Mouse (Mus musculus): Measurements from ENCODE around the gene Rbpj. TPM values are rescaled to one million over a fixed set of nuclear protein-coding genes. Genes with fewer than 3 reads are reported as not detected.
"Not testable (repeated sequence)": the region's sequence is repeated elsewhere in the genome, so short reads cannot be mapped to it uniquely, and the experiment has no call there.

Gene Rbpj
- polyA plus RNA-seq, 1 experiment from 2014 or later: 48.7 TPM

DNA sequence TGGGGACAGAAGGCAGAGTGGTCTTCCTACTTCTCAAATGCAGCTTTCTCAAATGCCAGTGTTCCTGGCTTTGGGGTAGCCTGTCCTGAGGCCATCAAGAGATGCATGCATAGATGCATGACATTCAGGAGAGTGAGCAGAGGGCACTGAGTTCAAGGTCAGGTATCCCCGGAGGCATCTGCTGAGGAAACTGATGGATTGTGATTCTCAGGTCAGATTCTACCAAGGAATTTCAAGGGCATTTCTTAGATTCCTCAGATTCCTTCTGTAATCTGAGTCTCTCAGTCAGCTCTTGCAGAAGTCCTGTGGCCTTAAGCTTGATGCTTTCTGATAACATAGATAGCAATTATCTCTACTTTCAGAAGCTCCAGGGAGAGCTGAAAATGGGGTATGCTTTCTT is 76.1 kb downstream of the Rbpj start:
- H3K36me3 ChIP-seq (ENCODE audit: poor library complexity, severe bottlenecking): no peaks in the 10 kb centered on the region
- 84% methylated on average over 1 of the region's 1 CpGs for WGBS
- no peak overlapping the region for H3K4me3 ChIP-seq
- H3K27me3 ChIP-seq: no peaks in the 10 kb centered on the region
- H3K4me2 ChIP-seq: no peak overlapping the region
- H3K4me1 ChIP-seq: 0 out of 2 replicates have a peak, but pooled peaks cover 4% of the 10 kb centered on the region
- no peak overlapping the region for H3K27ac ChIP-seq
- no peaks in the 10 kb centered on the region for H3K9me3 ChIP-seq (replicated peaks)
- H3K9ac ChIP-seq: no peak overlapping the region
- no peak for ATAC-seq

DNA sequence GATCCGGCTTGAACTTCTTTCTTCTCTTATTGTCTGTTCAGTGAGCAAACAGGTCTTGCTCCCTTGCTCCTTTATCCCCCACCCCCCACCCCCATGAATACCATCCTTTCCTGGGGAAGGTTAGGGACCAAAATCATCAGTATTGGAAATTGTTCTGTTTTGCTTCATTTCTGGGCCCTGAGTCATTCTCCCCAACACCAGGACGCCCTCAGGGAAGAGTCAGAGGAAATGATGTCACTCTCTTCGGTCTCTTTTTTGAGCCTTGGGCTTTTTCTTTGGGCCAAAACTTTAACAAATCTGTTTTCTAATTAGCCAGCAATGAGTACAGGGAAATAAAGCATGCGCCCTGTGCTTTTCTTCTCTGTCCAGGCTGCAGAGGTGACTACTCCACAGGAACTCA is 77.4 kb downstream of the Rbpj start:
- ATAC-seq: no peak
- WGBS: 62% methylated on average over 4 of the region's 4 CpGs
- Histone ChIP-seq H3K4me2 (no peak overlapping the region), H3K4me1 (0 out of 2 replicates have a peak, but pooled peaks cover 4% of the 10 kb centered on the region), H3K9me3 (replicated peaks) (no peaks in the 10 kb centered on the region), H3K27me3 (no peaks in the 10 kb centered on the region), H3K4me3 (no peak overlapping the region), H3K36me3 (ENCODE audit: poor library complexity, severe bottlenecking) (no peaks in the 10 kb centered on the region), H3K9ac (no peak overlapping the region), H3K27ac (no peak overlapping the region)

DNA sequence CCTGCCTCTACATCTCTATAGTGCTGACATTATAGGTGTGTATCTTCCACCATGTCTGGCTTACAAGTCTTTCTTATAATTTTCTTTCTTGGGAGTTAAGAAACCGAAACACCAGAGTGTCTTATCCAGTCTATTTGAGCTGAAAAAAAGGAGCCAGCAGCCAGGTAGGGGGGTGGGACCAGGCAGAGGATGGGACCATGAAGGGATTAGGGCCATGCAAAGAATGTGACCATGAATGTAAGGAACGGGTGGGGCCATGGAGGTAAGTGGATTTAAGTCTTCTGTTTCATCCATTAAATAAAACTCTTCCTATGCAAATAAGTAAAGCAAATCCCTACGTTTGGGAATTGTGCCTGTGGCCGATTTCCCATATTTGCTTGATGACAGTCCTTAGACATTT is 78.0 kb downstream of the Rbpj start:
- Histone ChIP-seq H3K9ac (no peak overlapping the region), H3K4me2 (no peak overlapping the region), H3K4me1 (0 out of 2 replicates have a peak, but pooled peaks cover 4% of the 10 kb centered on the region), H3K9me3 (replicated peaks) (no peaks in the 10 kb centered on the region), H3K27me3 (no peaks in the 10 kb centered on the region), H3K36me3 (ENCODE audit: poor library complexity, severe bottlenecking) (no peaks in the 10 kb centered on the region), H3K27ac (no peak overlapping the region), H3K4me3 (no peak overlapping the region)
- no peak for ATAC-seq
- WGBS: 86% methylated on average over 4 of the region's 4 CpGs

DNA sequence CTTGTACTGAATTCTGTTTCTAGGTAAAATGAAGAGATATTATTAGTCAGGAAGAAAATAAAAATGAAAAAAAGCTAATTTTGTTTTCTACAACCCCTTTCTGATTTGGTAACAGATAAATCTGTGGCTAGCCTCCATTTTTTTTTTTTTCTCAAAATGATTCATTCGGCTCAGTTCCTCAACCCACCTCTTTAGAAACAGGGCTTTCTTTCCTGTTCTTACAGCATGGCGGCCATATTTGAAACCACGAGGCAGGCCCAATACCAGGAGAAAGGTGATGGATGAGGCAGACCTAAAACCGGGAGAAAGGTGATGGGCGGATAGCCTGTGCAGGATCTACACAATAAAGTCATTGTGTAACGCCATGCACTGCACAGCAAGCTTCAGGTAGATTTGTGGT is 80.5 kb downstream of the Rbpj start:
- H3K9me3 ChIP-seq (replicated peaks): no peaks in the 10 kb centered on the region
- 87% methylated on average over 6 of the region's 6 CpGs for WGBS
- no peaks in the 10 kb centered on the region for H3K27me3 ChIP-seq
- H3K4me3 ChIP-seq: no peak overlapping the region
- no peaks in the 10 kb centered on the region for H3K36me3 ChIP-seq (ENCODE audit: poor library complexity, severe bottlenecking)
- no peak for ATAC-seq
- H3K9ac ChIP-seq: no peak overlapping the region
- no peak overlapping the region for H3K4me2 ChIP-seq
- no peak overlapping the region for H3K27ac ChIP-seq
- H3K4me1 ChIP-seq: 0 out of 2 replicates have a peak, but pooled peaks cover 4% of the 10 kb centered on the region

GRCm38 (mm10) chr5:53546979-53547472 is 81.1 kb downstream of the Rbpj start:
- Histone ChIP-seq H3K9me3 (replicated peaks) (no peaks in the 10 kb centered on the region), H3K36me3 (ENCODE audit: poor library complexity, severe bottlenecking) (no peaks in the 10 kb centered on the region), H3K4me2 (no peak overlapping the region), H3K4me3 (no peak overlapping the region), H3K27ac (no peak overlapping the region), H3K27me3 (no peaks in the 10 kb centered on the region), H3K4me1 (0 out of 2 replicates have a peak, but pooled peaks cover 4% of the 10 kb centered on the region), H3K9ac (no peak overlapping the region)
- 61% methylated on average over 9 of the region's 9 CpGs for WGBS
- ATAC-seq: no peak

DNA sequence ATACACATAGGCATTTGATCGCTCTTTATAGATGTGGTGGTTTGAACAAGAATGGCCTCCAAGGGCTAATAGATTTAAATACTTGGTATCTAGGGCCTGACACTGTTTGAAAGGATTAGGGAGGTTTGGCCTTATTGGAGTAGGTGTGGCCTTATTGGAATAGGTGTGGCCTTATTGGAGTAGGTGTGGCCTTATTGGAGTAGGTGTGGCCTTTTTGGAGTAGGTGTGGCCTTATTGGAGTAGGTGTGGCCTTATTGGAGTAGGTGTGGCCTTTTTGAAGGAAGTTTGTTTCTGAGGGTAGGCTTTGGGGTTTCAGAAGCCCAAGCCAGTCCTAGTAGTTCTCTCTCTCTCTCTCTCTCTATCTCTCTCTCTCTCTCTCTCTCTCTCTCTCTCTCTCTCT is 84.4 kb downstream of the Rbpj start:
- H3K9ac ChIP-seq; H3K4me2 ChIP-seq; H3K36me3 ChIP-seq (ENCODE audit: poor library complexity, severe bottlenecking); H3K27me3 ChIP-seq; H3K4me1 ChIP-seq; ATAC-seq; H3K27ac ChIP-seq; H3K9me3 ChIP-seq (replicated peaks); H3K4me3 ChIP-seq: not testable (repeated sequence)
- 100% methylated on average over 1 of the region's 1 CpGs for WGBS

DNA sequence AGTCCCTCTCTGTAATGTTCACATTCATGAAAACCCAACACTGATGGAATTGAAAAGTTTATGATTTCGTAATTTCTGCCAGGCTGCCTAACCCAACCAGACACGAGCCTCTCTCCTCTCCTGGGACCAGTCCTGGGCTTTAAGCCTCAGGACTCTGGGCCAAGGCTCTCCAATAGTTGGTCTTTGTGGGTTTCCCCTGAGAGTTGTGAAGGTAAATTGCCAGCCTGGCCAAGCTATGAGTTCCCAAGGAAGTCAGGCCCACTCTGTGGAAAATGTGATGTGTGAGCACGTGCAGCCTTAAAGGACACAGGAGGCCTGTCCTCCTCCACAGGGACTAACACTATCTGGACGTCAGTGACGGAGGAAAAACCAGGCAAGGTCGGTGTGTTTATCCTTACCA is 85.4 kb downstream of the Rbpj start:
- no peaks in the 10 kb centered on the region for H3K36me3 ChIP-seq (ENCODE audit: poor library complexity, severe bottlenecking)
- no peak for ATAC-seq
- H3K9me3 ChIP-seq (replicated peaks): no peaks in the 10 kb centered on the region
- no peaks in the 10 kb centered on the region for H3K4me1 ChIP-seq
- H3K27ac ChIP-seq: no peak overlapping the region
- no peak overlapping the region for H3K4me3 ChIP-seq
- H3K4me2 ChIP-seq: no peak overlapping the region
- no peaks in the 10 kb centered on the region for H3K27me3 ChIP-seq
- 79% methylated on average over 6 of the region's 6 CpGs for WGBS
- no peak overlapping the region for H3K9ac ChIP-seq

DNA sequence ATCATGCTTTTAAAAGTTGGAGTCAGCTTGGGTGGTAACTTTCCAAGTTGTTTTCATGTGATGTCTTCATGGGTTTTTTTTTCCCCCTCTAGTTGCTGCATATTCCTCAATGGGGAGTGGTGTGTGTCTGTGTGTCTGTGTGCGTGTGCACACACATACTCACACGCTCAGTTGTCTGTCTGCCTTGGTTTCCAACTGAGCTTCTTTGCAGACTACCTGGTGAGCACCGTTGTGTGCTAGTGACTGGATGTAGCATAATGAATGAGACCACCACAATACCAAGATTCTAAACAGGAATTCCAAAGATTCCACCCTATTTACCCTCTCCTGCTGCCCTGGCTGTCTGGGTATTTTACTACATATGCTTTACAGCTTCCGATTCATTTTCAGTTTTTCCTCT is 86.0 kb downstream of the Rbpj start:
- Histone ChIP-seq H3K4me2 (no peak overlapping the region), H3K27me3 (no peaks in the 10 kb centered on the region), H3K4me1 (no peaks in the 10 kb centered on the region), H3K36me3 (ENCODE audit: poor library complexity, severe bottlenecking) (no peaks in the 10 kb centered on the region), H3K9ac (no peak overlapping the region), H3K9me3 (replicated peaks) (no peaks in the 10 kb centered on the region), H3K27ac (no peak overlapping the region), H3K4me3 (no peak overlapping the region)
- no peak for ATAC-seq
- 39% methylated on average over 4 of the region's 4 CpGs for WGBS

- H3K27ac ChIP-seq: no peak overlapping the region
- H3K4me2 ChIP-seq: no peak overlapping the region
- H3K9me3 ChIP-seq (replicated peaks): no peaks in the 10 kb centered on the region
- no peak overlapping the region for H3K4me3 ChIP-seq
- no peak for ATAC-seq
- H3K36me3 ChIP-seq (ENCODE audit: poor library complexity, severe bottlenecking): no peaks in the 10 kb centered on the region
- H3K27me3 ChIP-seq: no peaks in the 10 kb centered on the region
- H3K4me1 ChIP-seq: no peaks in the 10 kb centered on the region
- 95% methylated on average over 1 of the region's 1 CpGs for WGBS
- no peak overlapping the region for H3K9ac ChIP-seq
These were observed 87.3 kb downstream of the Rbpj start for GRCm38 (mm10) chr5:53553281-53553680.

- Histone ChIP-seq H3K36me3 (ENCODE audit: poor library complexity, severe bottlenecking) (no peaks in the 10 kb centered on the region), H3K9ac (no peak overlapping the region), H3K27ac (no peak overlapping the region), H3K4me3 (no peak overlapping the region), H3K4me2 (no peak overlapping the region), H3K4me1 (no peaks in the 10 kb centered on the region), H3K27me3 (no peaks in the 10 kb centered on the region), H3K9me3 (replicated peaks) (no peaks in the 10 kb centered on the region)
- 96% methylated on average over 8 of the region's 8 CpGs for WGBS
- ATAC-seq: no peak
These were observed 88.2 kb downstream of the Rbpj start for GRCm38 (mm10) chr5:53554180-53554579.

GRCm38 (mm10) chr5:53554926-53555325 is 89.0 kb downstream of the Rbpj start:
- Histone ChIP-seq H3K4me3 (no peak overlapping the region), H3K27ac (no peak overlapping the region), H3K4me1 (no peaks in the 10 kb centered on the region), H3K4me2 (no peak overlapping the region), H3K9me3 (replicated peaks) (no peaks in the 10 kb centered on the region), H3K27me3 (no peaks in the 10 kb centered on the region), H3K9ac (no peak overlapping the region), H3K36me3 (ENCODE audit: poor library complexity, severe bottlenecking) (no peaks in the 10 kb centered on the region)
- WGBS: 82% methylated on average over 4 of the region's 4 CpGs
- ATAC-seq: no peak

DNA sequence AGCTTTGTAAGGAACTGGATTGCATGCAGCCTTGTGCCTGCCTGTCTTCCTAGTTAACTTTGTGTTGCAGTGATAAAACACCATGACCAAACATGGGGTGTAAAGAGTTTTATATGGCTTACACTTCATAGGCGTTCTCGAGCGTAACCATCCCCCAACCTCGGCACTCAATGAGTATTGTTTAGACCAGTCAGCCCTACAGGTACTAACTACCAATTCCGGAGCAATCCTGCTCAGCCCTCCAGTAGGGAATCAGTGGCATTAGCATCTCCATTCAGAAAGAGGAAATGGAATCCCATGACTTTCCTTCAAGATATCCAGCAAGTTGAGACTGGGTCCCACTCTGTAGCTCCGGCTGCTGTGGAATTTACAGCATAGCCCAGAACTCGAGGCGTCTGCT is 89.5 kb downstream of the Rbpj start:
- no peaks in the 10 kb centered on the region for H3K9me3 ChIP-seq (replicated peaks)
- H3K27me3 ChIP-seq: no peaks in the 10 kb centered on the region
- no peak overlapping the region for H3K4me2 ChIP-seq
- H3K36me3 ChIP-seq (ENCODE audit: poor library complexity, severe bottlenecking): no peaks in the 10 kb centered on the region
- H3K27ac ChIP-seq: no peak overlapping the region
- no peak overlapping the region for H3K4me3 ChIP-seq
- no peaks in the 10 kb centered on the region for H3K4me1 ChIP-seq
- 94% methylated on average over 8 of the region's 8 CpGs for WGBS
- no peak for ATAC-seq
- no peak overlapping the region for H3K9ac ChIP-seq

DNA sequence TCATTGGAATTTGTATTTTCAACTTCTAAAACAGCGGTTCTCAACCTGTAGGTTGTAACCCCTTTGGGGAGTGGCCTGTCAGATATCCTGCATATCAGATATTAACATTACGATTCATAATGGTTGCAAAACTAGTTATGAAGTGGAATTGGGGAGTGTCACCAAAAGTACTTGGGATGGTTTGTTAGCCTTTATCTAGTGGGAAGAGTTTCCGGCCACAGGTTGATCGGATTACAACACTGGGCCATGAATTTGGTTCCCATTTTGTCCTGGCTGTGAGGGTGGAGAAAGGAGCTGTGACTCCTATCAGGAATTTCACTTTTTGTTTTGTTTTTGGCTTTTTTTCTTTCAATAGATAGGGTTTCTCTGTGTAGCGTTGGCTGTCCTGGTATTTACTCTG is 90.0 kb downstream of the Rbpj start:
- 93% methylated on average over 5 of the region's 5 CpGs for WGBS
- Histone ChIP-seq H3K4me1 (no peaks in the 10 kb centered on the region), H3K4me3 (no peak overlapping the region), H3K9ac (no peak overlapping the region), H3K36me3 (ENCODE audit: poor library complexity, severe bottlenecking) (no peaks in the 10 kb centered on the region), H3K27ac (no peak overlapping the region), H3K9me3 (replicated peaks) (no peaks in the 10 kb centered on the region), H3K27me3 (no peaks in the 10 kb centered on the region), H3K4me2 (no peak overlapping the region)
- ATAC-seq: no peak
